Mouse (Mus musculus): ENCODE results near the gene Dnajc5. TPM values are rescaled to one million over a fixed set of nuclear protein-coding genes. Genes with fewer than 3 reads are reported as not detected.

The Dnajc5 gene
- polyA plus RNA-seq, 1 experiment from 2014 or later = 77.4 TPM

DNA sequence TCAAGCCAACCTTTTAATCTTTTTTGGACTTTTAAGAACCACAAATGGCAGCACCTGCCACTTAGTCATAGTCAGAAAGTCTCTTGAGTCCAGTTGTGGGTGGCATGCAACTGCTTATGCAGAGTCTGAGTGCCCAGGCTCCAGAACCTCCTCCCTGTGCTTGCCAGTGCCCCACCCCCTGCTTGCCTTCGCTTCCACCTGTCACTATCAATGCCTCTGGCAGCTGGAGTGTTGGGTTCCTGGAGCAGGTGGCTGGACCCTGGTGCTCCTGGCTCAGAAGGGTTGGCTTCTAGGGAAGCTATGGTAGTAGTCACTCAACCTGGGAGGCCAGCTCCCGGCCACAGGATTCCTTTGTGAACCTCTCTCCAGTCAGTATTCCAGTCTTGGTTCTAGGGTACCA is 29.9 kb downstream of the Dnajc5 start:
- Histone ChIP-seq H3K36me3 (peaks cover 92% of the 10 kb centered on the region), H3K27ac (replicated peaks) (no peak overlapping the region), H3K4me2 (no peak overlapping the region), H3K4me1 (peaks cover 7% of the 10 kb centered on the region), H3K9me3 (no peaks in the 10 kb centered on the region), H3K9ac (no peak overlapping the region), H3K27me3 (replicated peaks) (no peaks in the 10 kb centered on the region), H3K4me3 (no peak overlapping the region)
- no peak for ATAC-seq (ENCODE audit: extremely low read depth, insufficient number of reproducible peaks, low FRiP score, low TSS enrichment)
- WGBS = 78% methylated on average over 2 of the region's 2 CpGs

DNA sequence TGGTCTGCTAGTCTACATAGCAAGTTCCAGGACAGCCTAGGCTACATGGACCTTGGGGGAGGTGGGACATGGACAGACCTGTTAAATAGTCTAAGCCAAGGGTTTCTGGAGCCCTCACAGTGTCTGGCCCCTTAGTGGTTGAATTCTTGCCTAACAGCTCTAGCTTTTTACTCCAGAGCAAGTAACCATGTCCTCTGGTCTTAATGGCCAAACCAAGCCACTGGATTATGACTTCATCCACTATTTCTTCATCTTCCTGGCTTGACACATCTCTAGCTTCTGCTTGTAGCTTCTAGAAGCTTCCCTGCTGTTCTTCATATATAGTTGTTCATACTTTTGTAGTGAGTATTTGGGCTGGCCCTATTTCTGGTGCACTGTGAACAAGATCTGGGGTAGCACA is 33.5 kb downstream of the Dnajc5 start:
- Histone ChIP-seq H3K36me3 (peaks cover 62% of the 10 kb centered on the region), H3K27ac (replicated peaks) (no peak overlapping the region), H3K9me3 (no peaks in the 10 kb centered on the region), H3K4me1 (no peaks in the 10 kb centered on the region), H3K9ac (no peak overlapping the region), H3K4me2 (no peak overlapping the region), H3K4me3 (no peak overlapping the region), H3K27me3 (replicated peaks) (no peaks in the 10 kb centered on the region)
- no peak for ATAC-seq (ENCODE audit: extremely low read depth, insufficient number of reproducible peaks, low FRiP score, low TSS enrichment)

DNA sequence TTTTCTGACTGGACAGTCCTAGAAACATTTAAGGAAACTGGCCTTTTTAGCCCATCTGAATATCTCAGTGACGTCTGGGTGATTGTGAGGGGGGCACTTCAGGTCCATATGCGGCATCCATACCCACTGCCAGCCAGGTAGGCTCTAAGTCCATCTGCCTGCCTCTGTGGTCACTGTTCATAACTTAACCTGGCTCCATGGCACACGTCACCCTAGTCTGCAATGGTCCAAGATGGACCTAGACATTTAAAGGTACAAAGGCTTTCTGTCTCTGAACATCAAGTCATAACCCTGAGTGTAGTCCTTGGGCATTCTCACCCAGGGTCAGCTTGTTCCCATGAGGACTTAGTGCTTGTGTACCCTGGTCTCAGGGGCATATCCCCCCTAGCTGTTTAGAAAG is 47.1 kb downstream of the Dnajc5 start:
- WGBS = 83% methylated on average over 3 of the region's 3 CpGs

DNA sequence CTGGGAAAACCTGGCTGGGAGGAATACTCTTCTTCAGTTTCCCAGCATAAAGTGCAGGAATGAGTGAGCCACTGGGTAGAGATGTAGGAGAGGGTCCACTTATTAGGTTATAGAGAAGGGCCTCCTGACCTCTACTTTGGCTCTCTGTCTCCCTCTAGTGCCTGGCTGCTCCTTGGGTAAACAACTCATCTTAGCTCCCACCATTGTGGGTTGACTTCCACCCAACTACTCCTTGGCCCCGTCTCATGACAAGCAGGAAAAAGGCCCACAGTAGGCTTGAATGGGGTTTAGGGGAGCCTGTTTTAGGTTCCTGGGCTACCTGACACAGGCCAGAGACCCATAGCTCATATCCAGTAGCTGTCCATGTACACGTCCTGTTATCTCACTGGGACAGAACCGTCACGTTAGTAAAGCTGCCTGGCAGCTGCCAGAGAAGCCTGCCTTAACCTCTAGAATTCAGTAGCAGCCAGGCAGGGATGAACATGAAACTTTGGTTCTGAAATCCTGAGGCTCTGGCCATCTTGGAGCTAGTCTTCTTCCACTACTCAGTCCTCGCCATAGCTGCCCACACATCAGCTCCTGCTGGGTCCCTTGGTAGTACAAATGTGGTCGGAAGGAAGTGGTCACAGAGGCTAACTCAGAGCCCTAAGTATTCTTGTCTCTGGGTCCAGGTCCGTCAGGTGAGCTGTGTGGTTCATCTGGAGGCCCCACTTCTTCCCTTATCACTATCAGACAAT is 48.2 kb downstream of the Dnajc5 start:
- WGBS = 50% methylated on average over 7 of the region's 7 CpGs
- peaks cover 8% of the 10 kb centered on the region for H3K4me1 ChIP-seq
- H3K4me2 ChIP-seq = no peak overlapping the region
- ATAC-seq (ENCODE audit: extremely low read depth, insufficient number of reproducible peaks, low FRiP score, low TSS enrichment) = no peak
- no peaks in the 10 kb centered on the region for H3K27me3 ChIP-seq (replicated peaks)
- H3K9ac ChIP-seq = no peak overlapping the region
- peaks cover 9% of the 10 kb centered on the region; the same call in 1 of the 2 replicates for H3K9me3 ChIP-seq
- H3K36me3 ChIP-seq = peaks cover 37% of the 10 kb centered on the region
- no peak overlapping the region for H3K4me3 ChIP-seq
- no peak overlapping the region for H3K27ac ChIP-seq (replicated peaks)

More for the DNA sequence above, 47.1 kb downstream of the Dnajc5 start:
- no peak overlapping the region for H3K4me2 ChIP-seq
- H3K9ac ChIP-seq = no peak overlapping the region
- H3K9me3 ChIP-seq = peaks cover 9% of the 10 kb centered on the region; the same call in 1 of the 2 replicates
- peaks cover 8% of the 10 kb centered on the region for H3K4me1 ChIP-seq
- H3K27me3 ChIP-seq (replicated peaks) = no peaks in the 10 kb centered on the region
- no peak overlapping the region for H3K27ac ChIP-seq (replicated peaks)
- ATAC-seq (ENCODE audit: extremely low read depth, insufficient number of reproducible peaks, low FRiP score, low TSS enrichment) = no peak
- H3K36me3 ChIP-seq = peaks cover 28% of the 10 kb centered on the region
- no peak overlapping the region for H3K4me3 ChIP-seq

DNA sequence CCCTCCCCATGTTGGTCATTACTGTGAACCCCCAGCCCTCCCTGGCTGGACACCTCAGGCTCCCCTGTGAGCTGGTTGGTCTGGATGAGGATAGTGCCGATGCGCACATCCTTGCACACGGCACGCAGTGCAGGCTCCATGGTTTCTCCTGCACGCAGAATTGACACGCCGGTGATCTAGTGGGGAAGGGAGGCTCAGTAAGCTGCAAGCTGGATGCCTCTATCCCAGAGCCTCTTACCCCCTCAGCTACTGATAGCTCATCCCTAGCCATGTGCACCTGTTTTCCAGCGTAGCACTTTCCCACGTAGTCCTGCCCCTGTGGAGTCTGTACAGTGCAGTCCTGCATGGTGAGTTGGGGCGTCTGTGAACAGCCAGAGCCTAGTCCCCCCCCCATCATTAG is 49.6 kb downstream of the Dnajc5 start:
- peaks cover 8% of the 10 kb centered on the region for H3K4me1 ChIP-seq
- H3K9me3 ChIP-seq = peaks cover 9% of the 10 kb centered on the region; the same call in 1 of the 2 replicates
- no peak overlapping the region for H3K9ac ChIP-seq
- H3K4me2 ChIP-seq = no peak overlapping the region
- ATAC-seq (ENCODE audit: extremely low read depth, insufficient number of reproducible peaks, low FRiP score, low TSS enrichment) = no peak
- no peak overlapping the region for H3K4me3 ChIP-seq
- 88% methylated on average over 10 of the region's 10 CpGs for WGBS
- H3K27me3 ChIP-seq (replicated peaks) = no peaks in the 10 kb centered on the region
- no peak overlapping the region for H3K27ac ChIP-seq (replicated peaks)
- H3K36me3 ChIP-seq = peaks cover 51% of the 10 kb centered on the region

DNA sequence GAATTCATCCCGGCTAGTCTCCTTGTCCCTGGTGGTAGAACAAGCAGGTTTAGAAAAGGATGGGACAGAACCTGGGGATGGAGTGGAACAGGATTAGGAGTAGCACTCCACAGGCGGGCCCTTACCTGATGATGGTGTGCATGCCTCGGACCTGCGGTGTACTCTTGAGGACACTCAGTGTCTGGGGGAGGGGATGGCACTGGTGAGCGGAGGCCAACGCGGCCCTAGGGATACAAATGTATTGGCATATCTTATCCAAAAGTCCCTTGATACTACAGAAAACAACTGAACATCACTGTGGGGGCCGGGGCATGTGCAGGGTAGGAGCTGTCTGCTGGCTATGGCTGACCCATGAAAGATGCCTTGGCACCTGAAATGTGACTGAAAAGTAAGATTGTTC is 50.1 kb downstream of the Dnajc5 start:
- Histone ChIP-seq H3K36me3 (peaks cover 51% of the 10 kb centered on the region), H3K4me3 (no peak overlapping the region), H3K4me2 (no peak overlapping the region), H3K4me1 (peaks cover 8% of the 10 kb centered on the region), H3K27ac (replicated peaks) (no peak overlapping the region), H3K9ac (no peak overlapping the region), H3K9me3 (peaks cover 6% of the 10 kb centered on the region; the same call in 1 of the 2 replicates), H3K27me3 (replicated peaks) (no peaks in the 10 kb centered on the region)
- 80% methylated on average over 8 of the region's 8 CpGs for WGBS
- no peak for ATAC-seq (ENCODE audit: extremely low read depth, insufficient number of reproducible peaks, low FRiP score, low TSS enrichment)

DNA sequence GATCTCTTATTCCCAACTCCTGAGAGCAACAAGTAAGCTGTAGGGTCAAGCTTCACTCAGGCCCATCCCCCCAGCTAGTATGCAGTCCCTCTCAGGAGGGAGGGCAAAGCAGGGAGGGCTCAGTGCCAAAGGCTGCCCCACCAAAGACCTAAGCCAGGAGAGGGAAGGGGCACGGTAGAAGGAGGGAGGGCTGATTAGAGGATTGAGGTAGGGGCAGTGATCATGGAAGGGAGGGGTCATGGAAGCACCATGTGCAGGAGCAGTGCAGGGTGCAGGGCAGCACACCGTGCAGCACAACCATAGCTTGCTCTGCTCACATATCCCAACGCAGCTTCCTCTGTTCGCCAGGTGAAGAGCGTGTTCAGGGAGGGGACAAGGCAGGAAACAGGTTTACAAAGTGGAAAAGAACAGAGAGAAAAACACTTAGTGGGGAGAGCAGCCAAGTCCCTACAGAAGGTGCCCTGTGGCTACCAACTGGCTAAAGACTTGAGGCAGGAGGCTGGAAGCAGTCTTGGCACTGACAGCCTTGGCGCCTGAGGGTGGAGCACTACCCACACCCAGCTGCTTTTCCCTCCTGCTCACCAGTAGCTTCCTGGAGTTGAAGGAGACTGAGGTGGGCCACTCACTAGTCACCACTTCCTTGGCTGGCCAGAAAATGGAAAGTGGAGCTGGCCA is 50.8 kb downstream of the Dnajc5 start:
- Histone ChIP-seq H3K27ac (replicated peaks) (no peak overlapping the region), H3K36me3 (peaks cover 47% of the 10 kb centered on the region), H3K9me3 (no peaks in the 10 kb centered on the region), H3K27me3 (replicated peaks) (no peaks in the 10 kb centered on the region), H3K4me1 (peaks cover 8% of the 10 kb centered on the region), H3K4me2 (no peak overlapping the region), H3K9ac (no peak overlapping the region), H3K4me3 (no peak overlapping the region)
- 56% methylated on average over 6 of the region's 6 CpGs for WGBS
- ATAC-seq (ENCODE audit: extremely low read depth, insufficient number of reproducible peaks, low FRiP score, low TSS enrichment) = 0 out of 2 replicates have a peak, but pooled peaks have one; percentile 11

DNA sequence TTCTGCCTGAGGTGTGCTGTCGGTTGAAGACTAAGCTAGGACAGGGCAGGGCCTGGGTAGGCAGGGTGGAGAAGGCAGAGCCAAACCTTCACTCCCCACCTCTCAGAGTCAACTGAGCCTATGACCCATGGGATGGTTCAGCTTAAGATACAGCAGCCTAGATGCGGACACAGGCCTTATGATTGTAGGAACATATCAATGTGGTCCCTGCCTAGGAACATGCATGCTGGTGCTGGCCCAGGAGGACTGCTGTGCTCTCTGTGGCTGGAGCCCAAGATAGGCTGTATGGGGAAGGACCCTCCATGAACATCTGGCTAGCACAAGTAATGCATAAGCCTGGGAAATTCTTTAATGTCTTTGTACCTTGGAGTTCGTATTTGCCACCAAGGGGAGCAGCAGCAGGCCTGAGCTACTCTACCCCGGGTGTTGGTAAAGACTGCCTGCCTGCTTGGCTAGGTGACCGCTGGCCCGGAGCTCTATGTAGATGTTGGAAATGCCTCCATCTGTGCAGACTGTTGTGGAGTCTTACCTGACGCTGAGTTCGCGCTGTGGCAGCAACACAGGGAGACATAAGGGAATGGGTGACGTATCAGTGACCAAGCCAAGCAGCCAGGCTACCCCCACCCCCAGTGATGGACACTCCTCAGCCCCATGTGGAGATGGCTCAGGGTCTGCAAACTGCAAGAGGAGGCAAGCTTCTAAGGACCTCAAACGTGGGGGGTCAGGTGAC is 51.8 kb downstream of the Dnajc5 start:
- Histone ChIP-seq H3K9me3 (no peaks in the 10 kb centered on the region), H3K27ac (replicated peaks) (no peak overlapping the region), H3K4me3 (no peak overlapping the region), H3K27me3 (replicated peaks) (no peaks in the 10 kb centered on the region), H3K36me3 (peaks cover 44% of the 10 kb centered on the region), H3K9ac (no peak overlapping the region), H3K4me1 (peaks cover 13% of the 10 kb centered on the region), H3K4me2 (no peak overlapping the region)
- 90% methylated on average over 11 of the region's 11 CpGs for WGBS
- no peak for ATAC-seq (ENCODE audit: extremely low read depth, insufficient number of reproducible peaks, low FRiP score, low TSS enrichment)

DNA sequence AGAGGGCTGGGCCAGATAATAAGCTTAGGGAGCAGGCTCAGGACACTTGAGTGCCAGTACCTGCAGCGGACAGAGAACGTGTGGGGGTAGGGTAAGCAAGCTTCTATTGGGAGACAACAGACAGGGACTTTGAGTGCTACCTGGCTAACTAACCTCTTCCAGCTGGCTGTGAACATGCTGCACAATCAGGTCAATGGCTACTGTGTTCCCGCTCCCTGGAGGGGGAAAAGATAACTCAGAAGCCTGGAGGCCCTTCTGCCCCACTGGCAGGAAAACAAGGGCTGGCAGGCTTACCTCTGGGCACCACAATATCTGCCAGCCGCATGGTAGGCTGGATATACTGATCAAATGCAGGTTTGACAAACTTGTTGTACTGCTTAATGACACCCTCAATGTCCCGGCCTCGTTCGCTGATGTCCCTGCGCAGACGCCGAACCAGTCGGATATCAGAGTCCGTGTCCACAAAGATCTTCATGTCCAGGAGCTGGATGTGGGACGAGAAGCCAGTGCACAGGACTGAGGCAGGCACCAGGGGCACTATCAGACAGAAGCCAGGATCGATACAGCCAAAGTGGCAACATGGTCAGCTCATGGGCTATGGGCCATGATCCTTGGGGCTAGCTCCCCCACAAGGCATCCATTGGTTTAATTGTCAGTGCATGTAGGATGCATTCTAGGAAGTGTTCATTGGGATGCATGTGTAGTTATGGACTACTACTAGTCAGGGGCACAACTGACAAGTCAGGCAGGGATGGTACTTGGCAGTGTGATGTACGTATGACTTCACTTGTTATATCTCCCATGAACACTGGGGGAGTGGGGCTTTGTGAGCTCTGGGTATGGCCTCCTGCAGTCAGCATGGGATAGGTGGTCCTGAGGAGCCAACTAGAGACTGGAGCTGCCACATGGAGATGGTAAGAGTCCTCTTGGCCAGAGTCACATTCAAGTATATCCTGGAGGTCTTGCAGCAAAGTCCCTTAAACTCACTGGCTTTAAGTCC is 52.9 kb downstream of the Dnajc5 start:
- Histone ChIP-seq H3K4me2 (no peak overlapping the region), H3K27ac (replicated peaks) (no peak overlapping the region), H3K36me3 (peaks cover 44% of the 10 kb centered on the region), H3K4me1 (peaks cover 24% of the 10 kb centered on the region), H3K9ac (no peak overlapping the region), H3K4me3 (no peak overlapping the region), H3K9me3 (no peaks in the 10 kb centered on the region), H3K27me3 (replicated peaks) (no peaks in the 10 kb centered on the region)
- no peak for ATAC-seq (ENCODE audit: extremely low read depth, insufficient number of reproducible peaks, low FRiP score, low TSS enrichment)
- 89% methylated on average over 15 of the region's 15 CpGs for WGBS

DNA sequence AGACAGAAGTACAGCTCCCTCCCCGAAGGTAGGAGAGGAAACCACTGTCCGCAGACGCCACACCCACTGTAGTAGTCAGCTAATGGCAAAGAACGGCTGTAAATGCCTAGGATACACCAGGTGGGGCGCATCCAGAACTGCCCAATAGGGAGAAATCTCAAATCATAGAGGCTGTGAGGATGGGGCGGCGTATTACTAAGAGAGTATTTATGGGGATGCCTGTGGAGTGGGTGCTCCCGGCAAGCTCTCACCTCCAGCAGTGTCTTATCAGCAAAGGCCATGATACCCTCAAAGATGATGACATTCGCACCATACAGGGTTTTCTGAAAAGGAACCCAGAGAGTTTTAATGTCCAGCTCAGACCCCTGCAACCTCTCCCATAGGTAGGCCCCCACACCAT is 53.7 kb downstream of the Dnajc5 start:
- 91% methylated on average over 9 of the region's 9 CpGs for WGBS
- Histone ChIP-seq H3K4me2 (no peak overlapping the region), H3K9ac (no peak overlapping the region), H3K9me3 (no peaks in the 10 kb centered on the region), H3K27ac (replicated peaks) (no peak overlapping the region), H3K4me3 (no peak overlapping the region), H3K27me3 (replicated peaks) (no peaks in the 10 kb centered on the region), H3K36me3 (peaks cover 44% of the 10 kb centered on the region), H3K4me1 (peaks cover 32% of the 10 kb centered on the region)
- ATAC-seq (ENCODE audit: extremely low read depth, insufficient number of reproducible peaks, low FRiP score, low TSS enrichment) = no peak
